9 mouse cellular contexts compared by ENCODE assay signal in the genomic region with DNA sequence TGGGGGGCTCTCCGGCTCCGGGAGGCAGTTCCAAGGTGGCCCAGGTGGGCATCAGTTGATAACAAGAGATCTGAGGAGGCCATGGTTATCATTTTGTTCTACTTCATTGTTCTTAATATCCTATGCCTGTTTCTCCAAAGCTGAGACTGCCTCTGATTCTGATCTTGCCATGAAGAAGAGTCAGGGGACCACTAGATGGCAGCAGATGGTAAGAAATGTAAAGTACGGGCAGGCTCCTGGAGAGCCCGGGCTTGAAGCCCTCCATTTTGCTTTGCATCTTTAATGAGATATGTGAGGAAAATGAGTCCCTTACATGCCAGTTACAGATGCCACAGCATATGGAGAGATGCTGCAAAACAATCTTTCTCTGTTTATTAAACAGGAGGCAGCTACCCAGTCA.
A peak's percentile ranks its signal among the peaks of the same experiment; 100 is the strongest.
DNase-seq lines count a peak whose midpoint lies in the region; ATAC-seq and TF ChIP-seq lines count a peak whose summit lies in the region.
"Had no signal": no experiment of that assay in that cellular context is flagged by ENCODE, and none has a peak within 500 bp of the region (broad histone marks: within the 10 kb centered on the region; RNA-seq: fewer than 3 reads in every experiment).

No protein-coding gene starts in this region.

- H3K27me3 ChIP-seq in G1E (ENCODE audit: insufficient read depth, low read length), result peaks cover 75% of the 10 kb centered on the region
- H3K27me3 ChIP-seq in hindbrain, embryonic 10.5 days (ENCODE audit: insufficient read depth, poor library complexity, severe bottlenecking), result no peaks in the 10 kb centered on the region; the same call in 1 of the 2 replicates

- DNase-seq in G1E (ENCODE audit: low spot score), result peak; percentile 51
- DNase-seq in brain, embryonic 14.5 days (ENCODE audit: low read depth), result peak; percentile 97
- peak; percentile 36 for DNase-seq in fibroblast of lung, adult 2 months (ENCODE audit: low read depth)
- DNase-seq in hindbrain, embryonic 10.5 days (ENCODE audit: low spot score), result peak; percentile 74
- DNase-seq in layer of hippocampus, adult 8-10 months (ENCODE audit: low spot score in 2 of 2), result peak; percentile 75 to 86
- peak; percentile 92 for DNase-seq in lung, postnatal 36 days
- peak; percentile 91 for DNase-seq in retina, postnatal 1 day
- DNase-seq in thymus, postnatal 4 days, result peak; percentile 61

- H3K9me3 ChIP-seq in G1E (replicated peaks), result no peaks in the 10 kb centered on the region
- H3K9me3 ChIP-seq in hindbrain, embryonic 10.5 days, result no peaks in the 10 kb centered on the region
- H3K9me3 ChIP-seq: lung, embryonic 15.5 days had no signal

- no peak; the same call in 1 of the 2 replicates for ATAC-seq in G1E (ENCODE audit: extremely low read depth, insufficient number of reproducible peaks, low FRiP score, poor library complexity, severe bottlenecking)

- H3K27ac ChIP-seq in hindbrain, embryonic 10.5 days, result peak overlapping the region; percentile 30; the same call in 1 of the 2 replicates
- H3K27ac ChIP-seq: lung, embryonic 15.5 days had no signal

- H3K4me3 ChIP-seq in G1E (ENCODE audit: low read depth, low read length), result no peak overlapping the region
- no peak overlapping the region for H3K4me3 ChIP-seq in hindbrain, embryonic 10.5 days
- H3K4me3 ChIP-seq: lung, embryonic 15.5 days had no signal

- no peaks in the 10 kb centered on the region for H3K36me3 ChIP-seq in G1E (replicated peaks)
- no peaks in the 10 kb centered on the region for H3K36me3 ChIP-seq in hindbrain, embryonic 10.5 days
- H3K36me3 ChIP-seq: lung, embryonic 15.5 days had no signal

- WGBS in hindbrain, embryonic 10.5 days, result 22% methylated on average over 4 of the region's 4 CpGs

- H3K4me1 ChIP-seq in G1E (ENCODE audit: insufficient read depth, low read depth, low read length), result peaks cover 14% of the 10 kb centered on the region
- H3K4me1 ChIP-seq in hindbrain, embryonic 10.5 days (replicated peaks), result peaks cover 19% of the 10 kb centered on the region

- peak; percentile 35 for TF ChIP-seq CTCF in G1E (IDR thresholded peaks at IDR 0.05; ENCODE audit: low read depth, low read length)
- peak; percentile 87 for TF ChIP-seq CTCF in brain, embryonic 14.5 days (IDR thresholded peaks at IDR 0.05; ENCODE audit: borderline replicate concordance, extremely low read depth, insufficient read depth, insufficient read length)

- no peak for TF ChIP-seq POLR2A in brain, embryonic 14.5 days (IDR thresholded peaks at IDR 0.05; ENCODE audit: borderline replicate concordance, extremely low read depth, insufficient read depth, insufficient read length, poor library complexity, severe bottlenecking)

Comparison
In these comparisons a context has a peak if more than half of its experiments do, and no peak if none do; other contexts are left out.
1. DNase-seq: peak in every context shown above with its lines; median percentile 97 in brain, embryonic 14.5 days; 92 in lung, postnatal 36 days; 91 in retina, postnatal 1 day; 80 in layer of hippocampus, adult 8-10 months; 74 in hindbrain, embryonic 10.5 days; 61 in thymus, postnatal 4 days; 51 in G1E; 36 in fibroblast of lung, adult 2 months.